Mouse (Mus musculus) E14TG2a.4 (cell line): ENCODE results near the gene Rps19.

Source experiments
- CTCF ChIP-seq: conservative IDR thresholded peaks from 2 replicates; pipeline ENCODE4 v1.5.1; 2014; ENCODE audit warnings: low read length
- NANOG ChIP-seq: IDR thresholded peaks from 2 replicates; pipeline ENCODE4 v1.6.1; 2014; ENCODE audit warnings: borderline replicate concordance, low read length, mixed read lengths
- POU5F1 ChIP-seq: IDR thresholded peaks from 2 replicates; pipeline ENCODE4 v1.6.1; 2014; ENCODE audit warnings: low read length, borderline replicate concordance

DNA sequence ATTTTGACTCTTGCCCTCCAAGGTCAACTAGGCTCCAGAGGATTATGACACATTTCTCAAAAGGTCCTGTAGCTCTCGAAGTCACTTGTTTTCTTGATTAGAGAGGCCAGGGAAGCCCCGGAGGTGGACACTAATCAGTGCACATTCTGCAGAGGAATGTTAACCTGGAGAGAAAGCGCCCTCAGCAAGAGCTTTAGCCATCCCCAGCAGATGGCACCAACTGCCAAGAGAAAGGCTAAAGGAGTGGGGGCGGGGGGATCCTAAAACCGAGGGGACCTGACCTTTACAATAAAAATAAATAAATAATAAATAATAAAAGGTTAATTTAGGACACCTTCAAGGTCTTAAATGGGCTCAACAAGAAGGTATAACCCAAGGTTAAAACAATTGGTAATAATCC is 40.0 kb upstream of the Rps19 start:
- no peak for TF ChIP-seq CTCF
- TF ChIP-seq NANOG = no peak
- no peak for TF ChIP-seq POU5F1
